Mouse (Mus musculus) lung, postnatal 0 days (tissue): Measurements from ENCODE around the gene Lhpp. TPM values are rescaled to one million over a fixed set of nuclear protein-coding genes. Genes with fewer than 3 reads are reported as not detected.

Experiments
- ATAC-seq: fragments of 200-750 bp; cut with Nextera tagmentation; 2 replicates; pipeline ENCODE4 v1.8.0; 2017; ENCODE audit warnings: moderate library complexity
- DNase-seq: peaks from one replicate; pipeline ENCODE4 v3.0.0-alpha.2; 2016; ENCODE audit warnings: low spot score
- H3K27ac ChIP-seq: fragments of 300-500 bp; sonication (generic); 2 replicates; pipeline ENCODE4 v1.5.1; 2014; ENCODE audit warnings: antibody characterized with exemption, mild to moderate bottlenecking, low read length, mixed read lengths
- H3K27me3 ChIP-seq: fragments of 300-500 bp; sonication (generic); replicated peaks from 2 replicates; pipeline ENCODE4 v1.6.1; 2014; ENCODE audit warnings: low read length, mixed read lengths; ENCODE audit not compliant: insufficient read depth
- H3K36me3 ChIP-seq: fragments of 300-500 bp; sonication (generic); 2 replicates; pipeline ENCODE4 v1.6.1; 2014; ENCODE audit warnings: low read length, mixed read lengths; ENCODE audit not compliant: insufficient read depth
- H3K4me1 ChIP-seq: fragments of 300-500 bp; sonication (generic); 2 replicates; pipeline ENCODE4 v1.6.1; 2014; ENCODE audit warnings: antibody characterized with exemption, low read depth, low read length, mixed read lengths; ENCODE audit not compliant: insufficient read depth
- H3K4me2 ChIP-seq: fragments of 300-500 bp; sonication (generic); replicated peaks from 2 replicates; pipeline ENCODE4 v1.6.1; 2014; ENCODE audit warnings: low read depth, mild to moderate bottlenecking, low read length, moderate library complexity, mixed read lengths
- H3K4me3 ChIP-seq: fragments of 300-500 bp; sonication (generic); 2 replicates; pipeline ENCODE4 v1.5.1; 2014; ENCODE audit warnings: low read depth, low read length
- H3K9ac ChIP-seq: fragments of 300-500 bp; sonication (generic); replicated peaks from 2 replicates; pipeline ENCODE4 v1.6.1; 2014; ENCODE audit warnings: low read depth, mild to moderate bottlenecking
- H3K9me3 ChIP-seq: fragments of 300-500 bp; sonication (generic); 2 replicates; pipeline ENCODE4 v1.6.1; 2016; ENCODE audit warnings: low read length, mixed read lengths
- CTCF ChIP-seq: IDR thresholded peaks from 2 replicates; pipeline ENCODE4 v1.5.1; 2016; ENCODE audit warnings: antibody characterized with exemption, mild to moderate bottlenecking
- EP300 ChIP-seq: IDR thresholded peaks from 2 replicates; pipeline ENCODE4 v1.6.1; 2016; ENCODE audit warnings: antibody characterized with exemption, mild to moderate bottlenecking, control low read depth
- WGBS: fragments of 180-500 bp; shearing (Covaris S2); extraction: QIAGEN DNeasy Blood & Tissue Kit; methylation state at CpG from one replicate; pipeline ENCODE4 v1.1.7; 2014; 5-methylcytosine and 5-hydroxymethylcytosine counted together
- polyA plus RNA-seq: library from polyadenylated mRNA; unstranded; fragments of >200 nt; fragmentation: Nextera tagmentation; extraction: Ambion mirVana; gene quantifications from 2 replicates; pipeline ENCODE4 v1.2.1, GENCODE M21; 2015

Lhpp gene
- polyA plus RNA-seq, 1 experiment from 2014 or later, result 5.9 TPM

- H3K9ac ChIP-seq, result no peak overlapping the region
- no peaks in the 10 kb centered on the region for H3K9me3 ChIP-seq
- no peak overlapping the region for H3K4me2 ChIP-seq
- H3K27me3 ChIP-seq, result no peaks in the 10 kb centered on the region
- 78% methylated on average over 9 of the region's 9 CpGs for WGBS
- DNase-seq (no peak), ATAC-seq (no peak)
- TF ChIP-seq CTCF (no peak), EP300 (no peak)
- H3K4me1 ChIP-seq, result peaks cover 25% of the 10 kb centered on the region
- no peak overlapping the region for H3K27ac ChIP-seq
- H3K4me3 ChIP-seq, result no peak overlapping the region
- no peaks in the 10 kb centered on the region for H3K36me3 ChIP-seq
Observed at GRCm38 (mm10) chr7:132692719-132693118, 82.3 kb downstream of the Lhpp start.

GRCm38 (mm10) chr7:132693561-132693960, 83.1 kb downstream of the Lhpp start:
- no peak for ATAC-seq

GRCm38 (mm10) chr7:132697258-132697796, 86.9 kb downstream of the Lhpp start:
- no peak for DNase-seq
- H3K4me3 ChIP-seq, result no peak overlapping the region
- peaks cover 9% of the 10 kb centered on the region; the same call in 1 of the 2 replicates for H3K4me1 ChIP-seq
- H3K27me3 ChIP-seq, result no peaks in the 10 kb centered on the region
- H3K9me3 ChIP-seq, result no peaks in the 10 kb centered on the region
- no peak for ATAC-seq
- no peak overlapping the region for H3K4me2 ChIP-seq
- no peak overlapping the region for H3K27ac ChIP-seq
- no peaks in the 10 kb centered on the region for H3K36me3 ChIP-seq
- H3K9ac ChIP-seq, result no peak overlapping the region
- WGBS, result 76% methylated on average over 8 of the region's 8 CpGs
- TF ChIP-seq CTCF (no peak), EP300 (no peak)

More at GRCm38 (mm10) chr7:132693561-132693960, 83.1 kb downstream of the Lhpp start:
- DNase-seq, result no peak
- WGBS, result 100% methylated on average over 2 of the region's 2 CpGs
- no peak overlapping the region for H3K9ac ChIP-seq
- no peak overlapping the region for H3K4me3 ChIP-seq
- peaks cover 16% of the 10 kb centered on the region; the same call in 1 of the 2 replicates for H3K4me1 ChIP-seq
- no peak overlapping the region for H3K27ac ChIP-seq
- no peaks in the 10 kb centered on the region for H3K36me3 ChIP-seq
- H3K27me3 ChIP-seq, result no peaks in the 10 kb centered on the region
- TF ChIP-seq CTCF (no peak), EP300 (no peak)
- no peaks in the 10 kb centered on the region for H3K9me3 ChIP-seq
- no peak overlapping the region for H3K4me2 ChIP-seq

GRCm38 (mm10) chr7:132698737-132699136, 88.3 kb downstream of the Lhpp start:
- no peak for ATAC-seq
- 63% methylated on average over 4 of the region's 4 CpGs for WGBS
- no peak for DNase-seq
- H3K4me3 ChIP-seq, result no peak overlapping the region
- no peak overlapping the region for H3K4me2 ChIP-seq
- no peak overlapping the region for H3K9ac ChIP-seq
- H3K36me3 ChIP-seq, result no peaks in the 10 kb centered on the region
- peaks cover 9% of the 10 kb centered on the region; the same call in 1 of the 2 replicates for H3K4me1 ChIP-seq
- no peaks in the 10 kb centered on the region for H3K9me3 ChIP-seq
- TF ChIP-seq CTCF (no peak), EP300 (no peak)
- no peaks in the 10 kb centered on the region for H3K27me3 ChIP-seq
- H3K27ac ChIP-seq, result no peak overlapping the region

- Histone ChIP-seq H3K9ac (no peak overlapping the region), H3K36me3 (no peaks in the 10 kb centered on the region), H3K4me1 (peaks cover 9% of the 10 kb centered on the region; the same call in 1 of the 2 replicates), H3K27me3 (no peaks in the 10 kb centered on the region), H3K9me3 (no peaks in the 10 kb centered on the region), H3K4me3 (no peak overlapping the region), H3K27ac (no peak overlapping the region), H3K4me2 (no peak overlapping the region)
- no peak for ATAC-seq
- WGBS, result 70% methylated on average over 4 of the region's 4 CpGs
- no peak for TF ChIP-seq CTCF
- no peak for TF ChIP-seq EP300
- no peak for DNase-seq
Observed at GRCm38 (mm10) chr7:132699165-132699564, 88.7 kb downstream of the Lhpp start.

GRCm38 (mm10) chr7:132699639-132700038, 89.2 kb downstream of the Lhpp start:
- no peaks in the 10 kb centered on the region for H3K9me3 ChIP-seq
- H3K9ac ChIP-seq, result no peak overlapping the region
- no peaks in the 10 kb centered on the region for H3K36me3 ChIP-seq
- DNase-seq (no peak), ATAC-seq (no peak)
- H3K27ac ChIP-seq, result no peak overlapping the region
- H3K4me1 ChIP-seq, result peaks cover 9% of the 10 kb centered on the region; the same call in 1 of the 2 replicates
- no peak overlapping the region for H3K4me3 ChIP-seq
- H3K4me2 ChIP-seq, result no peak overlapping the region
- H3K27me3 ChIP-seq, result no peaks in the 10 kb centered on the region
- no peak for TF ChIP-seq EP300

- no peak overlapping the region for H3K4me3 ChIP-seq
- peaks cover 9% of the 10 kb centered on the region; the same call in 1 of the 2 replicates for H3K4me1 ChIP-seq
- 0 out of 2 replicates have a peak, but pooled peaks have one; percentile 9 for ATAC-seq
Observed at GRCm38 (mm10) chr7:132700107-132700506, 89.7 kb downstream of the Lhpp start.

More at GRCm38 (mm10) chr7:132700107-132700506, 89.7 kb downstream of the Lhpp start:
- WGBS, result 78% methylated on average over 4 of the region's 4 CpGs
- TF ChIP-seq EP300, result no peak
- no peak for TF ChIP-seq CTCF
- Histone ChIP-seq H3K9me3 (no peaks in the 10 kb centered on the region), H3K9ac (no peak overlapping the region), H3K27me3 (no peaks in the 10 kb centered on the region), H3K36me3 (no peaks in the 10 kb centered on the region), H3K27ac (no peak overlapping the region), H3K4me2 (no peak overlapping the region)
- DNase-seq, result no peak
